ENCODE assay signal across 10 mouse cellular contexts in the genomic region with DNA sequence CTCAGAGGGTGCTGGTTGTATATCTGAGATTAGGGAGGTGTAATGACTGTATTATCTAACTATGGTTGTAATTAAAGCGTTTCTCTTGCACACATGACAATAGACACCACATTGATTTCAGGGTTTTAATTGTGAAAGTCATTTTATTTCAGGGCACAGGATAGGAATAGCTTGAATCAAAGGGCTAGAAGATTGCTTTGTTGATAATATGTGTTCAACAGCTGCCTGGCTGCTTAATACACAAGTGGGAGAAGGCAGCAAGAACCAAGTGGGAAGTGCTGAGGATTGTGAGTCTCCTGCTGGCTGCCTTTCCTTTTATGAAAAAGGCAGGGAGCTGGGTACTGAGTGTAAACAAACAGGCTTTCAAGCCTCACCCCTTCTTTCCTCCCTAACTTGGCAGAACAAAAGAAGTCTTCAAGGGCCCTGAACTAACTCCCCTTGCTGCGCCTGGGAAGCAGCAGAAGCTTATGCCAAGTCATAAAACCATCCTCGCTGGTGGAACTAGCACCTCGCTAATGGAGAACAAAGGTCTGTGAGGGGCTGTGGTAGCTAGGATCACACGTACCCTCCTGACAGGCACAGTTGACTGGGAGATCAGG.
DNase-seq lines count a peak whose midpoint lies in the region; ATAC-seq lines count a peak whose summit lies in the region.
"Had no signal": no experiment of that assay in that cellular context is flagged by ENCODE, and none has a peak within 500 bp of the region (broad histone marks: within the 10 kb centered on the region; RNA-seq: fewer than 3 reads in every experiment).

No protein-coding gene starts in this region.

- no peaks in the 10 kb centered on the region for H3K27me3 ChIP-seq in heart, embryonic 12.5 days (replicated peaks)
- peaks cover 45% of the 10 kb centered on the region for H3K27me3 ChIP-seq in forebrain, embryonic 14.5 days (replicated peaks; ENCODE audit: control insufficient read depth, insufficient read depth, low read length)
- H3K27me3 ChIP-seq in limb, embryonic 15.5 days, result no peaks in the 10 kb centered on the region
- H3K27me3 ChIP-seq in neural tube, embryonic 12.5 days (replicated peaks), result no peaks in the 10 kb centered on the region

- H3K27ac ChIP-seq in heart, embryonic 12.5 days (ENCODE audit: poor library complexity, severe bottlenecking), result no peak overlapping the region
- peak overlapping the region; percentile 49; the same call in 1 of the 2 replicates for H3K27ac ChIP-seq in forebrain, embryonic 14.5 days (ENCODE audit: low read depth, low read length)
- peak overlapping the region; percentile 35; the same call in 1 of the 2 replicates for H3K27ac ChIP-seq in limb, embryonic 15.5 days
- H3K27ac ChIP-seq in neural tube, embryonic 12.5 days, result 0 out of 2 replicates have a peak overlapping the region, but pooled peaks have one; percentile 32

- intact Hi-C loops in heart, postnatal 36 days (cut with DNase I), result loop anchor here (5.0 kb wide), 1 partner anchor 94 kb away; no protein-coding TSS in a partner anchor

- H3K4me3 ChIP-seq in heart, embryonic 12.5 days, result no peak overlapping the region
- no peak overlapping the region for H3K4me3 ChIP-seq in forebrain, embryonic 14.5 days (ENCODE audit: low read depth, low read length)
- H3K4me3 ChIP-seq in limb, embryonic 15.5 days, result no peak overlapping the region
- no peak overlapping the region for H3K4me3 ChIP-seq in neural tube, embryonic 12.5 days

- peaks cover 17% of the 10 kb centered on the region for H3K4me1 ChIP-seq in heart, embryonic 12.5 days (replicated peaks)
- H3K4me1 ChIP-seq in forebrain, embryonic 14.5 days (ENCODE audit: control insufficient read depth, insufficient read depth, low read length), result peaks cover 16% of the 10 kb centered on the region
- H3K4me1 ChIP-seq in limb, embryonic 15.5 days, result peaks cover 8% of the 10 kb centered on the region; the same call in 1 of the 2 replicates
- H3K4me1 ChIP-seq in neural tube, embryonic 12.5 days, result peaks cover 15% of the 10 kb centered on the region

- DNase-seq in heart, postnatal 36 days, result no peak
- DNase-seq in forebrain, embryonic 14.5 days (ENCODE audit: low spot score), result peak; percentile 82
- no peak for DNase-seq in liver
- DNase-seq in right cerebral cortex, postnatal 25 days, result no peak
- DNase-seq in ovary, postnatal 36 days (ENCODE audit: low spot score), result no peak
- DNase-seq: B cell, adult 2 months; gastrocnemius, postnatal 10 days had no signal

- ATAC-seq in heart, embryonic 12.5 days (ENCODE audit: insufficient number of reproducible peaks, low FRiP score), result no peak
- peak; percentile 82 for ATAC-seq in forebrain, embryonic 14.5 days
- ATAC-seq in limb, embryonic 15.5 days (ENCODE audit: insufficient number of reproducible peaks, low FRiP score, low TSS enrichment, low read depth), result no peak
- peak; percentile 56; the same call in 1 of the 2 replicates for ATAC-seq in neural tube, embryonic 12.5 days (ENCODE audit: low FRiP score, low read depth)

- no peaks in the 10 kb centered on the region for H3K36me3 ChIP-seq in heart, embryonic 12.5 days
- H3K36me3 ChIP-seq in forebrain, embryonic 14.5 days (ENCODE audit: control insufficient read depth, insufficient read depth, low read length), result no peaks in the 10 kb centered on the region
- no peaks in the 10 kb centered on the region for H3K36me3 ChIP-seq in limb, embryonic 15.5 days
- H3K36me3 ChIP-seq in neural tube, embryonic 12.5 days, result no peaks in the 10 kb centered on the region

- H3K4me2 ChIP-seq in heart, embryonic 12.5 days, result 0 out of 2 replicates have a peak overlapping the region, but pooled peaks have one; percentile 8
- peak overlapping the region; percentile 3; the same call in 1 of the 2 replicates for H3K4me2 ChIP-seq in forebrain, embryonic 14.5 days (ENCODE audit: low read length)
- no peak overlapping the region for H3K4me2 ChIP-seq in limb, embryonic 15.5 days
- H3K4me2 ChIP-seq in neural tube, embryonic 12.5 days (replicated peaks), result peak overlapping the region; percentile 37

- H3K9ac ChIP-seq in heart, embryonic 12.5 days, result no peak overlapping the region
- H3K9ac ChIP-seq in forebrain, embryonic 14.5 days (ENCODE audit: low read length), result no peak overlapping the region
- no peak overlapping the region for H3K9ac ChIP-seq in limb, embryonic 15.5 days
- no peak overlapping the region for H3K9ac ChIP-seq in neural tube, embryonic 12.5 days

- no peaks in the 10 kb centered on the region for H3K9me3 ChIP-seq in heart, embryonic 12.5 days (replicated peaks)
- H3K9me3 ChIP-seq in forebrain, embryonic 14.5 days (replicated peaks; ENCODE audit: control insufficient read depth, low read length), result no peaks in the 10 kb centered on the region
- H3K9me3 ChIP-seq in limb, embryonic 15.5 days, result no peaks in the 10 kb centered on the region
- no peaks in the 10 kb centered on the region for H3K9me3 ChIP-seq in neural tube, embryonic 12.5 days

- WGBS in heart, embryonic 12.5 days, result 17% methylated on average over 5 of the region's 5 CpGs
- 1% methylated on average over 5 of the region's 5 CpGs for WGBS in forebrain, embryonic 14.5 days
- WGBS in limb, embryonic 15.5 days, result 18% methylated on average over 5 of the region's 5 CpGs
- WGBS in neural tube, embryonic 12.5 days, result 3% methylated on average over 5 of the region's 5 CpGs

Comparison
In these comparisons a context has a peak if more than half of its experiments do, and no peak if none do; other contexts are left out.
1. ATAC-seq: peak in forebrain, embryonic 14.5 days (single experiment) and neural tube, embryonic 12.5 days (single experiment); none in heart, embryonic 12.5 days (single experiment) and limb, embryonic 15.5 days (single experiment).